Mouse (Mus musculus): ENCODE data around the gene Ipo13.

Gene Ipo13

GRCm38 (mm10) chr4:117849506-117849905 is 65.3 kb downstream of the Ipo13 start:
- in situ Hi-C loops (cut with MboI, MseI), result no loop called here

GRCm38 (mm10) chr4:117849063-117849462 is 65.7 kb downstream of the Ipo13 start:
- in situ Hi-C loops (cut with MboI, MseI), result no loop called here

GRCm38 (mm10) chr4:117847011-117847410 is 67.8 kb downstream of the Ipo13 start:
- in situ Hi-C loops (cut with MboI, MseI), result no loop called here

DNA sequence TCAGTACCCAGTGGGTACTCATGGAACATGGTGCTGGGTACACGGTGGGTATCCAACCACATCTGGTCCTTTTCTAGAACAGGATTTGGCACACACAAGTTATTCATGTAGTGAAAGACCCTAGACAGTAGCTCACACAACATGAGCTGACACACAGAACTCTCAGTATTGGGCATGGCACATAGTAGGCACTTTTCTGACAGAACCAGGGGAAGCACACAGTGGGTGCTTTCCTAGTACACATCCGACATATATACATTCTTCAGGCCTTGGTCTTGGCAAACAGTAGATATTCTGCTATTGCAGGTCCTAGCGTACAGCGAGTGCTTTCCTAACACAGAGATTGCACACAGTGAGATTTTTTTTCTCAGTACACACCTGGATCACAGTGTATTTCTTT is 68.5 kb downstream of the Ipo13 start:
- in situ Hi-C loops (cut with MboI, MseI), result no loop called here

DNA sequence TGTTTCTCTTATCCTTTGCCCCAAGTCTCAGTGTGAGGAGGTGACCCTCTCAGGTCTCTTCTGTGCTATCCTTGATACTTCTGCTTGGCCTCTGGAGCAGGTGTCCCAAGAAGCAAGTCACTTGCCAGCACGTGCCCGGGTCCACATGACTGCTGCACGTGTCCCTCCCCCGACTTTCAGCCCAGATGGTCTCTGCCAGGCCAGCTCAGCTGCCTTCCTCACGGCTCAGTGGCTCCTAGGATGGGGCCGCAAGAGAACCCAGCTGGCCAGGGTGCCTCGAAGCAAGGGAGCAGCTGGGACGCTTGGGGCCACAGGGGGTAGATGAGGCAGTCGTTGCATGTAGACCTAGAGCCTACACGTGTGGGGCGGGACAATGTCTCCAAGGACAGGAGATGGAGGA is 69.5 kb downstream of the Ipo13 start:
- in situ Hi-C loops (cut with MboI, MseI), result no loop called here
